Mouse (Mus musculus): ENCODE measurements around the gene Nup98. TPM values are rescaled to one million over a fixed set of nuclear protein-coding genes. Genes with fewer than 3 reads are reported as not detected.

Gene Nup98
- total and polyA plus RNA-seq, 2 experiments from 2014 or later, result 11.0 to 37.1 TPM

DNA sequence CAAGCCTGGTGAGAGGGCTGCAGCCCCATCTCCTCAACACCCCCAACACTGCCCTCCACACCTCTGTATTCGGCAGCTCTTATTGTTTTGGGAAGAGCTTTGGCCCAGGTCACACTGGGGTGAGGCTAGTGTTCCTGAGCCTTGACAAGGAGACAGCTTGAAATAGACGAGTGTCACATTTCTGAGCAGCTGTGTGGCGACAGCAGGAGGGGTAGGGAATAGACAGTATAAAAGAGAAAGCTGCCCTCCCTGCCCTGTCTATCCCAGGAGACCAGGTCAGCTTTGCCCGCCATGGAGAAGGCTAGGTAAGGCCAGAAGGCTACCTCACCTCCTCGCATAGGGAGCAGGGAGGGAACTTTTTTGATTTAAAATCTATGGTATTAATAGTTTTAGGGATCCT is 108.5 kb downstream of the Nup98 start, which contains the start of gene Art1:
Art1 (plus strand) TSS at position 257 of the 400 bp plus-strand sequence.
- no peak within 1 kb of the TSS for H3K9ac ChIP-seq (replicated peaks; ENCODE audit: low read length)
- 41% methylated on average over 5 of the region's 5 CpGs for WGBS
- H3K36me3 ChIP-seq (ENCODE audit: insufficient read depth, low read length), result no peaks in the 10 kb centered on the region
- no peak within 1 kb of the TSS for H3K4me2 ChIP-seq (ENCODE audit: low read depth, low read length)
- DNase-seq (ENCODE audit: low spot score), result no peak
- no peak within 1 kb of the TSS for H3K27ac ChIP-seq
- H3K9me3 ChIP-seq (ENCODE audit: low read length), result no peaks in the 10 kb centered on the region
- H3K4me3 ChIP-seq (ENCODE audit: low read length), result no peak within 1 kb of the TSS
- no peaks in the 10 kb centered on the region for H3K27me3 ChIP-seq (ENCODE audit: insufficient read depth, low read length)
- TF ChIP-seq CTCF (IDR thresholded peaks at IDR 0.05; ENCODE audit: low read depth), result no peak
- no peak for ATAC-seq
- H3K4me1 ChIP-seq (ENCODE audit: insufficient read depth, low read length), result peaks cover 7% of the 10 kb centered on the region; the same call in 1 of the 2 replicates

DNA sequence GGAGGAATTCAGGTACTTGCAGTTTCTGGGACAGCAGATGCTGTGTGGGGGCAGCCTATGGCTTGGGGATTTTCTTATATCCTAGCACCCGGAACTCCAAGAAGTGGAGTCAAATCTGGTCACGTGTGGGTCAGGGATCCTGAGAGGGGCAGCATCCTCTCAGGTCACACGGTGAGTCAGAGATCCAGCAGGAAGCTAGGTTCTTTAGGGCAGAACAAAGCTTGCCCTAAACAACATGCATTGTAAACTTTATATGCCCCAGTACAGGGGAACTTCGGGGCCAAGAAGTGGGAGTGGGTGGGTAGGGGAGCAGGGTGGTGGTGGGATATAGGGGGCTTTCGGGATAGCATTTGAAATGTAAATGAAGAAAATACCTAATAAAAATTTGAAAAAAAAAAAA is 109.1 kb downstream of the Nup98 start:
- H3K9ac ChIP-seq (replicated peaks; ENCODE audit: low read length), result no peak overlapping the region
- peaks cover 7% of the 10 kb centered on the region; the same call in 1 of the 2 replicates for H3K4me1 ChIP-seq (ENCODE audit: insufficient read depth, low read length)
- no peaks in the 10 kb centered on the region for H3K9me3 ChIP-seq (ENCODE audit: low read length)
- no peak overlapping the region for H3K27ac ChIP-seq
- H3K27me3 ChIP-seq (ENCODE audit: insufficient read depth, low read length), result no peaks in the 10 kb centered on the region
- no peak for TF ChIP-seq CTCF (IDR thresholded peaks at IDR 0.05; ENCODE audit: low read depth)
- no peak overlapping the region for H3K4me2 ChIP-seq (ENCODE audit: low read depth, low read length)
- 68% methylated on average over 5 of the region's 5 CpGs for WGBS
- no peak for ATAC-seq
- DNase-seq (ENCODE audit: low spot score), result no peak
- H3K4me3 ChIP-seq (ENCODE audit: low read length), result no peak overlapping the region
- H3K36me3 ChIP-seq (ENCODE audit: insufficient read depth, low read length), result no peaks in the 10 kb centered on the region

DNA sequence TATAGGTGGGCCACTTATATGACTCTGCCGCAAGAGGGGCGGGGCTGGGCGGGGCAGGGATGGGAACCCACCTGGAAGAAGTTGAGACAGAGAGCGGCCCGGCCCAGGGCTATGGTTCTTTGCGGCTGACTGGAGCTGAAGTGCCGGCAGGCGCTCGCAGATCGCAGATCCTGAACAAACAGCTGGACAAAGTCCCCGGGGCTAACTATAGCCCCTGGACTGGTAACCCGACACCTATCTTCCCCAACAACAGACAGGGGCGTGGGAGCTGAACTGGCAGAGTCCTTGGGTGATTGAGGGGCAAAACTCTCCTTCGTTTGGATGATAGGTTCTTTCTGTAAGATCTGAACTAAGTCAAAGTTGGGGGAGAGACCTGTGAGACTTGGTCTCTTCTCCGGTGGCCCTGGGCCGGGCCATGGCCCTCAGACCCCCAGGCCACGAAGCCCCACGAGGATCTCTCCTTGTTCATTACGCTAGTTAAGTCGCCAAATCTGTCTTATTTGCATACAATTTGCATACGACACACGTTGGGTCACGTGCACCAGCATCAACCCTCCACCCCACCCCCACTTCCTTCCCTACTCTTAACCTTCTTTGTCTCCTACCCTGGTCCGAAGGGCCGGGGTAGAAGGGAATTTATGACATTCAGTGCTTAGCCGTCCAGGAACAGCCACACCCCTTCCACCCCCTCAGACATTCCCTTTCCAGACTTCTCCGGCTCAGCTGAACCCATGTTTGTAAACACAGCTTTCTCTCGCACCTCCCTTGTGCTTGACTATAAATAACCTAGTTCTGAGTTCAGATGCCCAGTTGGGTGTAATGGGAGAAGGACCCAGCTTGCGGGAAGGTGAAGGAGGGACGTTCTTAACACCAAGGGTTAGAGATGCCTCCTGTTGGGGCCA is 110.0 kb downstream of the Nup98 start:
- Histone ChIP-seq H3K27ac (no peak overlapping the region), H3K9ac (replicated peaks; ENCODE audit: low read length) (no peak overlapping the region), H3K27me3 (ENCODE audit: insufficient read depth, low read length) (no peaks in the 10 kb centered on the region), H3K36me3 (ENCODE audit: insufficient read depth, low read length) (no peaks in the 10 kb centered on the region), H3K9me3 (ENCODE audit: low read length) (no peaks in the 10 kb centered on the region), H3K4me1 (ENCODE audit: insufficient read depth, low read length) (peaks cover 7% of the 10 kb centered on the region; the same call in 1 of the 2 replicates), H3K4me3 (ENCODE audit: low read length) (no peak overlapping the region), H3K4me2 (ENCODE audit: low read depth, low read length) (peak overlapping the region; percentile 46)
- DNase-seq (ENCODE audit: low spot score) (no peak), ATAC-seq (0 out of 2 replicates have a peak, but pooled peaks have one; percentile 21)
- WGBS, result 6% methylated on average over 30 of the region's 30 CpGs
- no peak for TF ChIP-seq CTCF (IDR thresholded peaks at IDR 0.05; ENCODE audit: low read depth)

DNA sequence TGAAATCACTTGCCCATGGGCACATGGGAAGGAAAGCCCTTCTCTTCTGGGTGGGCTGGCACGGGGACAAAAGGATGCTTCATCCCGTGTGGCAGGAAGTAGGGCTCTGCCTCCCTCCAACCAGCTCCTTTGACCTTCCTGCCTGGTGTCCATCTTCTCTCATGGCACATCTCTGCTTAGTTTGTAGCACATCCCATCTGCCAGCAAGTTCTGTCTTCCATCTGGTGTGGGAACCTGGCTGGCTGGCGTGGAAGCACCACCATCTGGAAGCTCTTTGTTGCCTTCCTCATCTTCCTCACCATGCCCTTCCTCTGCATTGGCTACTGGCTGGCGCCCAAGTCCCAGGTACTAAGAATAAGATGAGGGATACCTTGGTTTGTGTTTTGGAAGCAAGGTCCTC is 122.6 kb downstream of the Nup98 start:
- Histone ChIP-seq H3K4me3 (ENCODE audit: low read length) (no peak overlapping the region), H3K4me1 (ENCODE audit: insufficient read depth, low read length) (no peaks in the 10 kb centered on the region), H3K9ac (replicated peaks; ENCODE audit: low read length) (no peak overlapping the region), H3K27me3 (ENCODE audit: insufficient read depth, low read length) (no peaks in the 10 kb centered on the region), H3K9me3 (ENCODE audit: low read length) (no peaks in the 10 kb centered on the region), H3K27ac (no peak overlapping the region), H3K4me2 (ENCODE audit: low read depth, low read length) (no peak overlapping the region), H3K36me3 (ENCODE audit: insufficient read depth, low read length) (peaks cover 18% of the 10 kb centered on the region)
- ATAC-seq (no peak), DNase-seq (ENCODE audit: low spot score) (no peak)
- 85% methylated on average over 4 of the region's 4 CpGs for WGBS
- TF ChIP-seq CTCF (IDR thresholded peaks at IDR 0.05; ENCODE audit: low read depth), result no peak

DNA sequence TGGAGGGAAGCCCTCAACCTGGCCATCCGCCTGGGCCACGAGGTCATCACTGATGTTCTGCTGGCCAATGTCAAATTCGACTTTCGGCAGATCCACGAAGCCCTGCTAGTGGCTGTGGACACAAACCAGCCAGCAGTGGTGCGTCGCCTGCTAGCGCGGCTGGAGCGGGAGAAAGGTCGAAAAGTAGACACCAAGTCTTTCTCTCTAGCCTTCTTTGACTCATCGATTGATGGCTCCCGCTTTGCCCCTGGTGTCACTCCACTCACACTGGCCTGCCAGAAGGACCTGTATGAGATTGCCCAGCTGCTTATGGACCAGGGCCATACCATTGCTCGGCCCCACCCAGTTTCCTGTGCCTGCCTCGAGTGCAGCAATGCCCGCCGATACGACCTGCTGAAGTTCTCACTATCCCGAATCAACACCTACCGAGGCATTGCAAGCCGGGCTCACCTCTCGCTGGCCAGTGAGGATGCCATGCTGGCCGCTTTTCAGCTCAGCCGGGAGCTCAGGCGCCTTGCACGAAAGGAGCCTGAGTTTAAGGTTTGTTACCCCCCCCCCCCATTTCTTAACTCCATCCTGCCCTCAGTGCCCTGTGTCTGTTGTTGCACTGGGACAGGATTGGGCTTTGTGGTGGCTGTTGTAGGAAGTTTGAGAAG is 125.8 kb downstream of the Nup98 start:
- no peaks in the 10 kb centered on the region for H3K27me3 ChIP-seq (ENCODE audit: insufficient read depth, low read length)
- ATAC-seq (no peak), DNase-seq (ENCODE audit: low spot score) (no peak)
- H3K9ac ChIP-seq (replicated peaks; ENCODE audit: low read length), result no peak overlapping the region
- H3K4me1 ChIP-seq (ENCODE audit: insufficient read depth, low read length), result no peaks in the 10 kb centered on the region
- no peak for TF ChIP-seq CTCF (IDR thresholded peaks at IDR 0.05; ENCODE audit: low read depth)
- H3K9me3 ChIP-seq (ENCODE audit: low read length), result no peaks in the 10 kb centered on the region
- H3K36me3 ChIP-seq (ENCODE audit: insufficient read depth, low read length), result peaks cover 40% of the 10 kb centered on the region
- H3K4me2 ChIP-seq (ENCODE audit: low read depth, low read length), result no peak overlapping the region
- 91% methylated on average over 26 of the region's 26 CpGs for WGBS
- H3K4me3 ChIP-seq (ENCODE audit: low read length), result no peak overlapping the region
- H3K27ac ChIP-seq, result no peak overlapping the region

DNA sequence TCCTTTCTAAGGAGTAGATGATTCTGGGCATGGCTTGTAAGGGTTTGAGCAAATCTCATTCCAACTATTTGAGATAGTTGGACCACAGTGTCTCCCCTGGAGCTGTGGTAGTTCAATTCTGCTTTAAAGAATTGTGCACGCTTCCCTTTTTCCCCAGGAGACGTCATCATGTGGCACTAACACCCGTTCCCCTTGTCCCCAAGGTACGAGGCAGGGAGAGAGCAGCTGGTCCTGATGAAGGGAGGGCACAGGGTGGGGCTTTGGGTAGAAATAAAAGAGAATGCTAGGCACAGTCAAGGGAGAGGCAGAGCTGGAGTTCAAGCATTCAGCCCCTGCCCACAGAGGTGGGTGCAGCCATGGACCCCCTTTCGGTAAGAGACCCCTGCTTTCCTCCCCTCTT is 127.2 kb downstream of the Nup98 start, which contains the start of gene Trpc2:
Trpc2 (plus strand) TSS at position 301 of the 400 bp plus-strand sequence.
- no peak for ATAC-seq
- no peaks in the 10 kb centered on the region for H3K9me3 ChIP-seq (ENCODE audit: low read length)
- peaks cover 47% of the 10 kb centered on the region for H3K36me3 ChIP-seq (ENCODE audit: insufficient read depth, low read length)
- TF ChIP-seq CTCF (IDR thresholded peaks at IDR 0.05; ENCODE audit: low read depth), result no peak
- no peak within 1 kb of the TSS for H3K27ac ChIP-seq
- 77% methylated on average over 5 of the region's 5 CpGs for WGBS
- H3K9ac ChIP-seq (replicated peaks; ENCODE audit: low read length), result no peak within 1 kb of the TSS
- no peak within 1 kb of the TSS for H3K4me2 ChIP-seq (ENCODE audit: low read depth, low read length)
- H3K4me1 ChIP-seq (ENCODE audit: insufficient read depth, low read length), result no peaks in the 10 kb centered on the region
- H3K27me3 ChIP-seq (ENCODE audit: insufficient read depth, low read length), result no peaks in the 10 kb centered on the region
- H3K4me3 ChIP-seq (ENCODE audit: low read length), result no peak within 1 kb of the TSS
- DNase-seq (ENCODE audit: low spot score), result no peak
